Mouse (Mus musculus): ENCODE measurements at regions not wholly inside any gene's neighbourhood (a gene's known extent, or its start where the extent isn't known, plus 50 kb on each side); places are given as distances from the start of the nearest gene placed in this dataset.

DNA sequence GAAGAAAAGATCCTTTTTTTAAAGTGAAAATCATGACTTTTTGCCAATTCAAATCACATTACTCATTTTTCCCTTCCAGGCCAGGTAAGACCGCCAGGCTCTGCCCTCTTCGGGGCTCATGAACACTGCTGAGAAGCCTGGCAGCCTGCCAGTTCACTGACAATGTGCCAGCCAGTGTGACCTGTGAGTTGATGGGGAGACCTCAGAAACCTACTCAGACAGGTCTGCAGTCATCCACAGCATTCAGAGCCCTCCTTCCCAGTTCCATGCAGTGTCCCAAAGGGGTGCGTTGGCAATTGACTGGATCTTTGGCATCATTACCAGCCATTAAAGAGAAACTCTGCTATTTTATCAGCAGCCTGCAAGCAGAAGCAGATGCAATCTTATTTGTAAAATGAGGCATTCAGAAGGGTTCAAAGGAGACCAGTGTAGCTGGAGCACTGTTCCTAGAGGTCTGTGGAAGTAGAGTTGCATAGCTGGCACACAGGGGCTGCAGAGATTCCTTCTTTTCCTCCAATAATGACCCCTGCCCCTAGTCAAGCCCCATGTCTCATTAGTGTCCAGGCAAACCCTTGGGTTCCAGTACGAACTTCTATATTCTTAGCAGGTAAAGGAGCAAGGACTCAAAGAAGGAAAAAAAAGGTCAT, 384.4 kb downstream of the Rapgef2 start:
- DNase-seq (ENCODE audit: low spot score in 2 of 2): no peak

DNA sequence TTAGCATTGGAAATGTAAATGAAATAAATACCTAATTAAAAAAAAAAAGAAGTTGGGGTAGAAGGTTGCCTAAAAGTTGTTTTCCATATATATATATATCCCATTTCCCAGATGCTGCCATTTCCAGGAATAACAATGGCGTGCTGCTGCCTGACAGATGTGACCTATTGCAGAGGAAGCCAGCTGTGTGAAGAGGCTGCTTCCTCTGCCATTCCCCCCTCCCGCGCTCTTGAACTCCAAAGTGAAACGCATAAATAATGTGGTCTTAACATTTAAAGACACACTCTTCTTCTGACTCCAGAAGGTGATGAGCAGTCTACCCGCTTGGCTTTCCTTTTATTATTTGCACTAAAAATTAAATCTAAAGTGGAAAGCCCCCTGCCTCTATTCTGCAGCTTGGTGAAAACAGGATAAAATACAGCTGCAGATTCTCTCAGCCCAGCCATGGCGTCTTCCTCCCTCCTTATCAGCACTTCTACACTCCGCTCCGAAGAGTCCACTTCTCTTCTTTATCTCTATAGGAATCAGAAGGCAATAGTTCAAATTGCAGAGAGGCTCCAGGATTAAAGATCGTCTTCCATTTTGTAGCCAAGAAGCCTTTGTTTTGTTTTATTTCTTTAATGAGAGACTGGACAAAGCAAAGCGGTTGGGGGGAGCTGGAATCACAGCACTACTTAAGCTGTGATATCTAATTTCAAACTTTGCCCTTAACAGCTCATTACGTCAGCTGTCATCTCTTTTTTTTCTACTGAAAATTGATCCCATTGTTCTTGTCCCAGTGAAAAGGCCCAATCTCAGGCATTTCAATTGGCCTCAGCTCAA, 385.1 kb downstream of the Rapgef2 start:
- no peak for DNase-seq (ENCODE audit: low spot score in 2 of 2)

DNA sequence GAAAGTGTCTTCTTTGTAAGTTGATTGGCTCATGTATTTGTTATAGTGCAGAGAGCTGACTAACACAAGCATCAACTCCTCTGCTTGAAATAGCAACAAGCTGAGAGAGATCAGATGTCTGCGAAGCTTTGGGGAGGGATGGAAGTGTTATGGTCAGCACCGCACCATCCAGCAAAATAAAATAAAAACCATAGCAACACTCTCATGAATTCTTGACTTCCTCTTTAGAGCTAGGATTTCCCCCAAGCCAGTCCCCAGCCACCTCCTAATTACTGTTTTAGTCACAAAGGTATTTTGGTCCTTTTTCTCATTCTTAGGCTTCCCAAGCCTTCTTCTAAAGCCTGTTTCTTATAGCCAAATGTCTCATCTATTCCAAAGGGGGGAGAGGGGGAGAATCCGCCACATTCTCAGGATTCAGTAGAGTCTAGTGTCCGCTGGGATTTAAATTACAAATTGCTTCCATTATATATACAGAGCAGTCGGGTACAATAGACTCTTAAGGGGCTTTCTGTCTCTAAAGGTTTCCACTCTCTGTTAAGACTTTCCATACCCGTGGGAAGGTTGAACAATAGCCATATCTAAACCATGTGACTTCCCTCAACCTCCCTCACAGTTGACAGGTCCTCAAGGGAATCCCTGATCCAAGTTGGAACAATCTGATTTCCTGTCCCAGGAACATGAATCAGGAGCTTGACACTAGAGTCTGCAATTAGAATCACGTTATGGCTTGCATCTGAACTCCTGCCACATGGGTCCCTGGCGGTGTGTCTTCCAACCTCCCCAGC, 386.7 kb downstream of the Rapgef2 start:
- no peak for DNase-seq (ENCODE audit: low spot score in 2 of 2)

DNA sequence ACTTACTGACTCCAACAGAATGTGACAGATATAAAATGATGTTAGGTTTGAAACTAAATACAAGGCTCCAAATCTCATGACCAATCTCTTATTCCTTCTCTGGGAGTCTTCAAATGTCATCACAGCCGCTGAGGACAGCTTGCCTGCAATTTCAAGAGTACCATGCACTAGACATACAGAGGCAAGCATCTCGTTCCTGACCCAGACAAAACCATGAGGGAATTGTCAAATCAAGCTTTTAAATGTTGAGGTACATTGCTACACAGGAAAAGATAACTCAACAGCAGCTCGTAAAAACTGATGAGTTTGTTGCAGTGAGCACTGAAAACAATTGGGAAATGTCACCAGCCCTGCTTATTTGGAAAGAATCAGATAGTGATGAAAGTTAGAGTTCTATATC, 397.0 kb downstream of the Rapgef2 start:
- DNase-seq (ENCODE audit: low spot score in 2 of 2): no peak

DNA sequence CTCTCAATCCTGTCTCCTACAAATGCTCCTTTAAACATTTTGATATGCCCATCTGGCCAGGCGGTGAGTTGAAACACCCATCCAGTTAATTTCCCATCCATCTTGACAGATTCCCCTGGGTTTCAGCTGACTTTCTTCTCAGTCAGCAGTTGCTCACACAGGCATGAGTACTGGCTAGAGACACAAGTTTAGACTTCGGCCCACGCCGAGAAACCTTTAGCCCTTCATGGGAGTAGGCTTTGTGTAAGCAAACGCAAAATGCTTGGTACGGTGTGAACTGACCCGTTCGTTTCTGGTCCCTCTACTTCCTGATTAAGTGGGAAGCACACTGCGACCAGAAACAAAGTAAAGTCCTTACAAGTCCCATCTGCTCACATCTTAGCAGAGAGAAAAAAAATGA, 401.6 kb downstream of the Rapgef2 start:
- no peak for DNase-seq (ENCODE audit: low spot score in 2 of 2)

DNA sequence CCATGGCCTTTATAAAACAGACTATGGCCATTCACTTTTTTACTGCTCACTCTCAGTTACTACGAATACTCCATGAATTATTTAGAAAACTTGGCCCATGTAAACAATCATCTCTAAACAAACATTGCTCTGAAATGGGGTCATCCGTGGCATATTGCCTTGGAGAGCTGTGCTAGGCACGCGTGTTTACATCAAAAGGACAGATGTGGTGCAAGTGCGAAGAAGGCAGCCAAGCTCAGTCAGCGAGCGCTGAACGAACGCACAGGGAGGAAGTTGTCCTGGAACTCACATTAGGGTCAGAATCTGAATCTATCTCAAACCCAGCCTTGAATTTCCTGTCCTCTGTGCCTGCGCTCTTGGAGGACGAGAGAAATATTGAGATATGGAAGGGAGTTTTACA, 402.3 kb downstream of the Rapgef2 start:
- no peak for DNase-seq (ENCODE audit: low spot score in 2 of 2)

DNA sequence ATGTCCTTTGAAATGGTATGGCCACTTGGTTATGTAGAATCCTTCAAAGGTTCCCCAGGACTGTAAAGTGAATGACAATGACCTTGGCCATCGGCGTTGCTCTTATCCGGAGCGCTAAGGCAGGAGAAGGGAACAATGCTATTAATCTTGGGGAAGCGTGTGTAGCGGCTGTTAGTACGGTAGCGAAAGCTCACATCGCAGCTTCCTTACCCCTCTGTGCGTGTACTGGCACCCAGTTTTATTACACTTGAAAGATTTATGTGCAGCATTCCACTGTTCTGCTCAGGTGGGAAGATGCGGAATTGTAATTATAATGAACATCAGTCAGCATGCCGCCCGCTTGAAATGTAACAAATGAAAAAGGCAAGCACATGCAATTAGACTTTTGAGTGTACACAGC, 406.2 kb downstream of the Rapgef2 start:
- no peak for DNase-seq (ENCODE audit: low spot score in 2 of 2)

DNA sequence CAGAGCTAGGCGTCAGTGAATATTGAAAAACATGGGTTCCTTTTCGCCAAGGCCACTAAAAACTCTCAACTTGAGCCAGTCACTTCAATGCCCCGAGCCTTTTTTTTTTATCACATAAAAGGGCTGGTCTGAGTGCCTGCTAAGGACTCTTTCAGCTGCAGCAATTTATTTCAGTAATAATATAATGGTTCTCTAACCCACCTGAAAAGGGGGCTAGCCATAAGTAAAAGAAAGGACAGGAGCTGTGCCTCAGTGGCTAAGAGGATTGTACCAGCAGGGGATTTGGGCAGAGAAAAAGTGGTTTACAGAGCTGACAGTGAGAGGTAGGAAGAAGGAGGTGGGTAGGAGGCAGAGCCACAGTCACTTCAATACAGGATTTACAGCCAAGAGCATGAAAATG, 409.0 kb downstream of the Rapgef2 start:
- DNase-seq (ENCODE audit: low spot score in 2 of 2): no peak

DNA sequence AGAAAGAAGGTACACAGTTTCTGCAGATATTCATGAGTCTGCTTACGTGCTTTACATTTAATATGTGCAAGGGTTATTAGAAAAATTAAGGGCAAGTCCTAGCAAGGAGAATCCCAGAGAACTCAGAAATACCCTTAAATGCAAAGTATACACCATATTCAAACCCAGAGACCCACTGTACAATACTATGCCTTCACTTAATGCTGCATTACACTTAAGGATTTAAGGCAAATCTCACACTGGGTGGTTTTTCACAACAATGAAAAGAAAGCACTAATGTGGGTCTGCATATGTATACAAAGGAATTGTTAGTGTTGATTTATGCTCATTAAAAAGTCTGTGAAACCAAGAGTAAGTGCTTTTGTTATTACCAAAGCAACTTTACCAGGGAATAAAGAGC, 419.4 kb downstream of the Rapgef2 start:
- DNase-seq (ENCODE audit: low spot score in 2 of 2): no peak

DNA sequence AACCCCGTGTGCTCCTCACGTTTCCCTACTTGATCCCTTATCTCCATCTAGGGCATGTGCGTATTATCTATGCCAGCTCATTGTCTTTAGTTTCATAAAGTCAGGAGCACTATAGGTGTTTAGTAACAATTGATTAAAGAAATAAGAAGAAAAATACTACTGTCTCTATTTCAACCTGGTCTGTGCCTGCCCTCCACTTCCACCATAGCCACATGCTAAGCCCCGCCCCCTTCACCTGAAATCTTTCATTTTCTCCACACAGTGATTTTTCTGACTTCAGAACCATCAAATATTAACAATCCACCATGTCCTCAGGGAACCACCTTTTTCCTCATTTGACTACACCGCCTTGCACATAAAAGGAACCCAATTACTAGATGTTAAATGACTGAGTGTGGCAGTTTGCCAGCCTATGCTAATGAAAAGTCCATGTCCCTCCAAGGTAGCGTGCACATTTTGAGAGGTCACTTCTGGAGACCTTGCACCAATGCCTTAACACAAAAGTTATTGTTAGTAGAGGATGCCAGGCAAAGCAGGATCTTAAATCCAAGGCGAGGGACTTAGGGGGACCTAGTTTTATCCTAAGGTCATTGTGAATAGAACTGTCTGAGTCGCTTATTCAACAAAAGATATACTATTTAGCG, 420.1 kb downstream of the Rapgef2 start:
- no peak for DNase-seq (ENCODE audit: low spot score in 2 of 2)

DNA sequence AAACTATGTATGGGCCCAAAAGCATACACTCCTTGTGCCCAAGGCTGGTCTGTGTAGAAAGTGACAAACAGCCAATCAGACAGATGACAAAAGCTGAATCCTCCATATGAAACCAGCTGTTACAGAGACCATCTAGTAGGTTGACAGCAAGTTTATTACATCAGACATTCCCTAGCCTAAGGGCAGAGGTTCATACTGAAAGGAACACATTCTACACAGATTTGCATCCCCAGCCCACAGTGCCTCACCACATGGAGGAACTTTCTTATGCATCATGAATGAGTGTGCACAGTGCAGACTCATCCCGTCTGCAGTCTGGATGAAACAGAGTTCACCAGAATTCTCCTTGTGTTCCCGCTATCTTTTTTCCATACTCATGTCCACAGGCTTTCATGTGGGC, 423.3 kb downstream of the Rapgef2 start:
- no peak for DNase-seq (ENCODE audit: low spot score in 2 of 2)

DNA sequence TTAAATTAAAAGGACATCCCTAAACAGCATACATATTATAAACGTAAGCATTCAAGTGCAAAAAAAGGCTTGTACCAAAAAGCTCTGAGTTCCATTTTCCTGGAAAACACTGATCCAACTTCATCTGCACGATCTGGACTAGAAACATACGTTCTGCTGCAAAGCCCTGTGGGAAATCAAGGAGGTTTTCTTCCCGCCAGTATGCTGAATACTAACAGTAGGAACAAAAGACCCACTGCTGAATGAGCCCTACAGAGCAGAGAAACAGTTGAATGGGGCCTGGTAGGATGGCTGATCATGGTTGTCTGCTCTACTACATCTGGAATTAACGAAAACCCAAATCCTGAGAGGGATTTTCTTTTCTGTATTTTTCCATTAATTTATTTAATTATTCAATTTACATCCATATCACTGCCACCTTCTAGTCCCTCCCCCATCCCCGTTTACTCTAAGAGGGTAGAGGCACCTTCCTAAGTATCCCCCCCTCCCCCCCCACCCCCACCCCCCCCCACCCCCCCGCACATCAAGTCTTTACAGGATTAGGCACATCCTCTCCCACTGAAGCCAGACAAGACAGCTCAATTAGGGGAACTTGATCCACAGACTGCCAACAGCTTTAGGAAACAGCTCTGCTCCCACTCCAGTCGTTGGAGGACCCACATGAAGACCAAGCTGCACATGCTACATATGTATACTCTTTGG, 439.5 kb downstream of the Rapgef2 start:
- DNase-seq (ENCODE audit: low spot score in 2 of 2): no peak

DNA sequence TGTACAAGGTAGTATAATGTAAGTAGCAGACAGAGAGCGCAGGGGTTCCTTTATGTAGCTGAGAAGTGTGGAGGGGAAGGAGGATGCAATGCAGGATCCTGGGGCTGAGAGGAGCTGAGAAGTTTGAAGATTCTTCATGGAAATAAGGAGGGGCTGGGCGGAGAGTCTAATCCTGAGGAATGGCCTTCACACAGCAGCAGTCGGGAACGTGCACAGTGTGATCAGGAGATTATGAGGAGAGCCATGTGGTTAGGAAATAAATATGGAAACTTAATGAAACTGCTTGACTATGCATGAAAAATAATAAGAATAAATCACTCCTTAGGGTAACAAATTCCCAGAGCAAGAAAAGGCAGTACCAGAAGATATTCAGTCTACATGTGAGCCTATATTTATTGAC, 445.1 kb downstream of the Rapgef2 start:
- no peak for DNase-seq (ENCODE audit: low spot score in 2 of 2)

DNA sequence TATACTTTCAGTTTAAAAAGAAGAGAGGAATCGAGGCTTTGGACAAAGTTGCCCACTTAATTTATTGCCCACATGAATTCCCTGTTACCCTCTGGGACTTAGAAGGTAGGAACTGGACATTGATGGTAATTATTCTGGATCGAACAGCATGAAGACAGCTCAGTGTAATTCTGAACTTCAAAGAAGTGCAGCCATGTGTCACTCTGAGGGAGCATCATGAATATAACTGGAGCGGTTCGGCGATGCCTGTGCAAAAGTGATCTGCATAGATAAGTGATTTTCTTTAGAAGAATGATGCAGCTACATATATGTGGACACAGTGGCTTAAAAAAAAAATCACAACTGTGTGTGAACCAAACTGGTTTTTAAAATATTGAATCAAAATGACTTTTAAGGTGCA, 449.5 kb downstream of the Rapgef2 start:
- DNase-seq (ENCODE audit: low spot score in 2 of 2): no peak

DNA sequence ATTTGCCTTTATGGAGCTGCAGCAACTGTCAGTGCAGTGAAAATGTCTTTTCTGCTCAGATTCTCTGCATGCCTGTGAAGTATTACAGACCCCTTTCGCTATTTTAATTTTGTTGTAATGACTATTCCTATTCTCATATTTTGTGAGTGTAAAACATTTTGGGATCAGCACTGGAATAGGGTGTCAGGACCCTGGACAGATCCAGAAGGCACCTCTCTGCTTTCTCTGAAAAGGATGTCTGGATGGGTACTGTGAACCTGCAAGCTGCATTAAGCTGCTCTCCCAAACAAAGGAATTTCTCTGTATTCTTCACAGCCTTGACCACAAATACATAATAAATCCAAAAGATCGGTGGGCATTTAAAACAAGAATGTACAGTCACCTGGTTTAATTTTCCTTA, 460.8 kb downstream of the Rapgef2 start:
- peak in 1 of 2 experiments; percentile 16 for DNase-seq (ENCODE audit: low spot score in 2 of 2)

DNA sequence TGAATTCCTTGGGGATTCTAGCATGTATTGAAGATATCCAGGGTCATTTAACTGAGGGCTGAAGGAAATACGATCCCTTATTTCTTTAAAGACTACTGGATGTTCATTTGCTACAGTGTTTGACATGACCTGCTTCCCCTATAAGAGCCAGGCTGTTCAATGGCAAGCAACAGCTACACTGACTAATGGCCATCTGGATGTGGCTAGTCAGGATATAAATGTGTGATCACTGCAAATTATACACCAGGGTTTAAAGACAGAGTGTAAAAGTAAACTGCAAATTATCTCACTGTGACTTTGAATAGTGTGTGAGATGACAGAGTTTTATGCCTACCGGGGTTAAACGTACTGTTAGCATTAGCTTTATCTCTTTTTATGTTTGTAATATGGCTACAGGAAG, 473.9 kb downstream of the Rapgef2 start:
- no peak for DNase-seq (ENCODE audit: low spot score in 2 of 2)

DNA sequence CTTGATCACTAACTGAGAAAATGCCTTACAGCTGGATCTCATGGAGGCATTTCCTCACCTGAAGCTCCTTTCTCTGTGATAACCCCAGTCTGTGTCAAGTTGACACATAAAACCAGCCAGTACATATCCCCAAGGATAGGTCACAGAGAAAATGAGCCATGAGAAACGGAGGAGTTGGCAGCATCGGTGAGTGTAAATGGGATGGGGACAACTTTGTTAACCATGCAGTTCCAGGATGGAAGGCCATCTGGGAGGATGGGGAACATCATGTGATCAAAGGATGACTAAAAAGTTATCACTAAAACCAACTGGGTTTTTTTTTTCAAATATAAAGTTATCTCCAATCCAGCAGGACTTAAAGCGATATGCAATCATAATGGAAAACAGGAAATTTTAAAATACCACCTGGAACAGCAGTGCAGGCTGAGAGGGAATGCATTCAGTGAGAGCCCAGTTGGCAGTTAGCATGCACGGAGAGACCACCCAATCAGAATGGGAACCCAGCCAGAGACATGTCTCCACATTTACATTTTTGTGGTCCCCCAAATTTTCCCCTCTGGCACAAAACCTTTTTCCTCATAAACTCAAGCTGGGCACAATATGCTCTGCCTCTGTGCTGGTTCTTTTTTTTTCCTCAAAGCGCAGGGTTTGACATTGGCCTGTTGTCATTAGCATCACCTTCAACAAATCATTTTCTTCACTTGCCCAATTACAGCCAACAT, 475.7 kb downstream of the Rapgef2 start:
- DNase-seq (ENCODE audit: low spot score in 2 of 2): no peak

DNA sequence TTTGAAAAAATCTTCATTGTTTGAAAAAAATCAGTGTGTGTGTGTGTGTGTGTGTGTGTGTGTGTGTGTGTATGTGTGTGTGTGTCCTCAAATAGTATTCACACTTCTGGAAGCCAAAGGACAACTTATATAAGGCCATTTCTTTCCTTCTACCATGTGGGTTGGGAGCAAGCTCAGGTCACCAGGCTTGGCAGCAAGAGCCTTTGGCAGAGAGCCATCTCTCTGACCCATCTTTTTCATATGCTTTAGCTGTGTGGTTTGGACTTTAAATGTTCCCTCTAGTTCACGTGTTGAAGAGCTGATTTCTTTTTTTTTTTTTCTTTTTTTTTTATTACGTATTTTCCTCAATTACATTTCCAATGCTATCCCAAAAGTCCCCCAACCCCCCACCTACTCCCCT, 483.1 kb downstream of the Rapgef2 start:
- DNase-seq (ENCODE audit: low spot score in 2 of 2): no peak

DNA sequence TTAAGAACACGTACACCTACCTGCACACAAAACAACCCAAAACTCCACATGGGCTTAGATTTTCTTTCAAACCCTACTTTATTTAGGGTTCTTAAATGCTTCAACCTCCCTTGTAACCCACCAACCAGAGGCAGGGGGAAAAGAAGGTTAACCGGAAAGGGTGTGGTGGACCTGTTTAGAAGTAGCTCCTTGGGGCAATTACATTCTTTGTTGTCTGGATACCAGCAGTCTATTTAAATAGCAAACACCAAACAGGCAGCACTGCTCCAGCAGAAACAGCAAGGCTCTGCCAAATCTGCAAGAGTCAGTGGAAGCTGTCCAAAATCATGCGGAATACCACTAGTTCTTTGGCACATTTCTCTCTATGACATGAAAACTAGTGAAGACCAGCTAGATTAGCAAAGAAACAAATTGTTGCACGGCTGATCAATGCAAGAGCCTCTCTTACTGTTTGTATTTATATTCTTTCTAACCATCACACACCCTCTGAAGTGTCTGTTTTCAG, 490.3 kb downstream of the Rapgef2 start:
- no peak for DNase-seq (ENCODE audit: low spot score in 2 of 2)

DNA sequence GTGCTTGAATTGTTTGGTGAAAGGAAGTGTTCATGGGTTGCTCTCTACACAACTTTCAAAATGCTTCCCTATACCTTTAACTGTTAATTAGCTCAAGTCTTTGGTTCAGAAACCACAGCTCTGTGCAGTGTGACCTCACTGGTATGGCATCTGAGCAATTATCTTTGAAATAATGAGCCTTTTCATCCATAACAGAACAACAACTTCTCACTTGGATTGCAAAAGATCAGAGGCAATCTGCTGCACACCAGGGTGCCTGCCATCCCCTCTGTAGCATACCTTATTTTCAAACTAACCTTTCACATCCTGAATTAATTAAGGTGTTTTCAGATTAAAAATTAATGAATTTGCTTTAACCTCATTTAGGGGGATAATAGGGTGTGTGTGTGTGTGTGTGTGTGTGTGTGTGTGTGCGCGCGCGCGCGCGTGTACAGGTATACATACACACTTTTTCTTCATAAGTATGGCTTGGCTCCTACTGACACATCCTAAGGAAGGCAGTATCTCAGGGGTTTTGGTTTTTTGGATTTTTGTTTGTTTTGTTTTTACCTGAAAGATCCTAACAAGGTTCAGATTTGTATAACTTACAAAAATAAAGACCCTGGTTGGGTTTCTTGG, 493.8 kb downstream of the Rapgef2 start:
- DNase-seq (ENCODE audit: low spot score in 2 of 2): no peak
